Mouse (Mus musculus) kidney, adult 11 months (tissue): Measurements from ENCODE around the gene Batf.
"Not testable (repeated sequence)": the region's sequence is repeated elsewhere in the genome, so short reads cannot be mapped to it uniquely, and the experiment has no call there.

ENCODE experiments used
- DNase-seq: peaks from one replicate; pipeline ENCODE4 v3.0.0; 2022

Batf gene

GRCm38 (mm10) chr12:85686466-85687216 is at the start of gene Batf:
Batf (plus strand) TSS chr12:85686669.
- no peak for DNase-seq

GRCm38 (mm10) chr12:85637932-85638331 is 48.5 kb upstream of the Batf start:
- DNase-seq, result no peak

- DNase-seq, result no peak
Measured at GRCm38 (mm10) chr12:85638541-85639325, 47.7 kb upstream of the Batf start.

DNA sequence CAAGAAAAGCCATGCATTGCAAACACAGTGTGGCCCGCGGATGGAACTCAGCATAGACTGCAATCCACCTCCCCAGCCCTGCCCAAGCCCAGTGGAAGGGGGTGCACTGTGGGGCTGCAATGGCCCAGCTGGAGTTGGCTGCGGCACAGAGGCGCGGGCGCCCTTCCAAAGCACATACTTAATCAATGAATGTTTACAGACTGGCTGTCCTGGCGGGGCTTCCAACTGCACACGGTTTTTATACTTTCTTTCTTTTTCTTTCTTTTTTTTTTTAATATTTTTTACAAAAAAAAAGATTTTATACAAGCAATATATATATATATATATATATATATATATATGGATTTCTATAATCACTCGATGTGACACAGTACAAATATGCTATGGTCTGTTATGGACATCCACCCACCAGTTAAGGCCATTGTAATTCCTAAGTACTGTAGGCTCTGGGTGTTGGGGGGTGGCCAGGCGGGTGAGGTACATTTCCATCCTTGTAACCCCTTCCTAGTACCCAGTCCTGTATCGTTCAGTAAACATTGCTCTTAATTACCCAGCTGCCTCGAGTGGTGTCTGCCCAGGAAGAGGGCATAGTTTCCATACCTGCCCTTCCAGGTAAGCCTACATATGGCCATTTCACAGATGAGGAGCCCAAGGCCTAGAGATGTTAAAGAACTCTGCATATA is 47.0 kb upstream of the Batf start:
- DNase-seq, result peak; percentile 50

- DNase-seq, result no peak
Measured at GRCm38 (mm10) chr12:85640852-85641563, 45.5 kb upstream of the Batf start.

- no peak for DNase-seq
Measured at GRCm38 (mm10) chr12:85641564-85641931, 44.9 kb upstream of the Batf start.

DNA sequence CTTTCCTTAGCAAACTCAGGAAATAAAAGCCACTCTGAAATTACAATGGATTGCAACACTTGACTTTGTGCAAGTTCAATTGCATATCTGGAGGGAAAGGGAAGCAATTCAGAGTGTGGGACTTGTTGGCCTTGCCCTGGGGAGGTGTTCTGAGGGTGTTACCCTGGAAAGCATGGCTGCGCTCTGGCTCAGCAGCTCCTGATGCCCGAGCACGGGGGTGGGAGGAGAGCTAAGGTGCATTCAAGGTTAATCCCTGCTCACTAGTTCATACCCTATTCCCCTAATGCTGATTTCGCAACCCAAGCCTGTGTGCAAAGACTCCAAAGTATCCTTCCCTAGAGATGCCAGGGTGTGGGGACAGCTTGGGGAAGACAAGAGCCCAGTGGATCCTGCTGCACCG is 42.7 kb upstream of the Batf start:
- peak; percentile 57 for DNase-seq

DNA sequence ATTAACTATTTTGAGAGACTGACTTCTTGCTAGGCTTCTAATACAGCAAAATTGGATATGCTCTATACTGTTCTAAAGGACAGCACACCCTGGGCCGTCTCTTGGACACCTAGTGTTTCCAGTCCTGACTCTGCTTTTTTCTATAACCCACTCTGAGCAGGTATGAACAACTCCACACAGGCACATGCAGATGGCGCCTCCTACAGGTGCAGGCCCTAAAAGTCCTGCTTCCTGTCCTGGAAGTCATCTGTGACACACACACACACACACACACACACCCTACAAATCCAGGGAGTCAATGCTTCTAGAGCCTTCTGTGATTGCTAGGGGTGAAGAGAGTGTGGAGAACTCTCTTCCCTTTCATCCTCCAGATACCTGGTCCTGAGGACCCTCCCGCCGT is 40.8 kb upstream of the Batf start:
- DNase-seq, result peak; percentile 45

DNA sequence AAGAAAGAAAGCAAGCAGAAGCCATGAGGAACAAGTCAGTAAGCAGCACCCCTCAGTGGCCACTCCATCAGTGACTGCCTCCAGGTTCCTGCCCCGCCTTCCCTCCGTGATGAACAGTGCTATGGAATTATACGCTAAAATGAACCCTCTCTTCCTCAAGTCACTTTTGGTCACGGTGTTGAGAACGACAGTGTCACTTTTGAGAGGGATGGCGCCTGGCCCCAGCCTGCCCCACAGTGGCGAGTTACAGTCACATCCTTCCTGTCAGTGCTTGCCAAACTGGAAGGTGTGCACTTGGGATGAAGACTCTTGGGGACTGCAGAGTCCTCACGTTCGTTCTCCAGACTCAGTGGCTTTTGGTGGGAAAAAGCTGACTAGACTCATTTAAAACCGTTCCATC is 39.1 kb upstream of the Batf start:
- peak; percentile 23 for DNase-seq

- no peak for DNase-seq
Measured at GRCm38 (mm10) chr12:85647955-85648354, 38.5 kb upstream of the Batf start.

DNA sequence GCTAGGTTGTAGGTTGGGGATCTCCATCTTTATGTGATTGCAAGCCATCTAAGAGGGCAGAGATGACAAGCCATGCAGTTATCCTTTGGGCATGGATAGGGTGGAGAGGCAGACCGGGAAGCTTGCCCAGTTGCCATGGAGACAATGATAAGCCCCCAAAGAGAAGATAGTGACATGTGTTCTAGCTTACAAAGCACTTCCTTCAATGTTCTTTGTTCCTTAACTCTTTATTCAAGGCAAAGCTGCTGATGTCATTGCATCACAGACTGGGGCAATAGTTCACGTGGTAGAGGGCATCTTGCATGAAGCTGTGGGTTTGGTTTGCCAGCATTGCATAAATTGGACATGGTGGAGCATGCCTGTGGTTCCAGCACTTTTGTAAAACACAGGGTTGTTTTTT is 27.1 kb upstream of the Batf start:
- DNase-seq, result no peak

- no peak for DNase-seq
Measured at GRCm38 (mm10) chr12:85660855-85661254, 25.6 kb upstream of the Batf start.

DNA sequence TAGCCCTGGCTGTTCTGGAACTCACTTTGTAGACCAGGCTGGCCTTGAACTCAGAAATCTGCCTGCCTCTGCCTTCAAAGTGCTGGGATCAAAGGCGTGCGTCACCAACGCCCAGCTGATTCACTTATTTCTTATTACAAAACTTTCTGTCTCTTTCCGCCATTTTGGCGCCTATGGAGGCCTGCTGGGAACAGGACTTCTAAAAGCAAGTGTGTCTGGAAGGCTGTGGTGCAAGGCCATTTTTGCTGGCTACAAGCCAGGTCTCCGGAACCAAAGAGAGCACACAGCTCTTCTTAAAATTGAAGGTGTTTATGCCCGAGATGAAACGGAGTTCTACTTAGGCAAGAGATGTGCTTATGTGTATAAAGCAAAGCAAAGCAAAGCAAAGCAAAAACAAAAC is 24.2 kb upstream of the Batf start:
- DNase-seq, result not testable (repeated sequence)

GRCm38 (mm10) chr12:85662896-85663295 is 23.6 kb upstream of the Batf start:
- DNase-seq, result peak; percentile 45

- no peak for DNase-seq
Measured at GRCm38 (mm10) chr12:85666112-85666511, 20.4 kb upstream of the Batf start.

GRCm38 (mm10) chr12:85667071-85667470 is 19.4 kb upstream of the Batf start:
- no peak for DNase-seq

DNA sequence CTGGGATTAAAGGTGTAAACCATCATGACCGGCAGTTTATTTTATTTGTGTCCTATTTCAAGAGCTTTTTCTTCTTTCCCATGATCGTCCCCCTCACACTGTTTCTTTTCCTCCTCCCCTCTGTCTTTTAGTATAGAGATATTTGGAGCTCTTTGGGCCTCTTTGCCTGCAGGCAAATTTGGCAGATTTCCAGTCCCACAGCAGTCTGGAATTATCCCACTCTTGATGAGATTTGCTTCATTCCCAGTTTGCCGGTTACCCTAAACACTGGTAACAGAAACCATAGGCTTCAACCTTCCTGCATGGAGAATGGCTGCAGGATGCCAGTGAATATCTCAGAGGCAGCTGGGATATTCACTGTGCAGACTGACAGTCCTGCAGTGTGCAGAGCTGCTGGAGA is 17.8 kb upstream of the Batf start:
- no peak for DNase-seq

- DNase-seq, result no peak
Measured at GRCm38 (mm10) chr12:85670080-85670479, 16.4 kb upstream of the Batf start.

DNA sequence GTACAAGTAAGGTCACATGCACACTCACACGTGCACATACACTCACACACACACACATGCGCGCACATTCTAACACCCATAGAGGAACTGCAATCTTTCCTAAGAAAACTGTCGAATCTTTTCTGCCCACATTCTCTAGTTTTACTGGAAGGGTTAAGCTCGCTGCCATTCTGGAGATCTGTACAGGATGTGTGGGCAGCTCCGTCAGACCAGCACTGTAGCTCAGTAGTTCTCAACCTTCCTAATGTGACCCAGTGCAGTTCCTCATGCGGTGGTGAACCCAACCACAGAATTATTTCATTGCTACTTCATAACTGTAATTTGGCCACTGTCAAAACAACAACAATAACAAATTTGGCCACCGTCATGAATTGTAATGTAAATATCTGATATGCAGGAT is 12.6 kb upstream of the Batf start:
- no peak for DNase-seq

GRCm38 (mm10) chr12:85679117-85679516 is 7.4 kb upstream of the Batf start:
- DNase-seq, result no peak

GRCm38 (mm10) chr12:85679808-85680207 is 6.7 kb upstream of the Batf start:
- DNase-seq, result no peak

DNA sequence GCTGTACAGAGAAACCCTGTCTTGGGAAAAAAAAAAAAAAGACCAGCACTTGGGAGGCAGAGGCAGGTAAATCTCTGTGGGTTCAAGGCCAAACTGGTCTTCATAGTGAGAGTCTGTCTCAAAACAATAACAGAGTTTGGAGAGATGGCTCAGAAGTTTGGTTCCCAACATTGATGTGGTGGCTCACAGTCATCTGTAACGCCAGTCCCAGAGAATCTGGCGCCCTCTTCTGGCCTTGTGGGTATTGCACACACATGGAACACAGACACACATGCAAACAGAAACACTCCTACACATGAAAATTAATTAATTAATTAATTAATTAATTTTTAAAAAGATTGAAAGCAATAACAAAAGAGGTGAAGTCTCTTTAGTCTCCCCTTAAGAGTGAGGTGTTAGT is 4.1 kb upstream of the Batf start:
- no peak for DNase-seq
